Mouse (Mus musculus) cerebellum, adult 9-11 months (tissue): ENCODE results near the gene Uqcc2.

Experiments
- DNase-seq: peaks from one replicate; pipeline ENCODE4 v3.0.0; 2022

The Uqcc2 gene

DNA sequence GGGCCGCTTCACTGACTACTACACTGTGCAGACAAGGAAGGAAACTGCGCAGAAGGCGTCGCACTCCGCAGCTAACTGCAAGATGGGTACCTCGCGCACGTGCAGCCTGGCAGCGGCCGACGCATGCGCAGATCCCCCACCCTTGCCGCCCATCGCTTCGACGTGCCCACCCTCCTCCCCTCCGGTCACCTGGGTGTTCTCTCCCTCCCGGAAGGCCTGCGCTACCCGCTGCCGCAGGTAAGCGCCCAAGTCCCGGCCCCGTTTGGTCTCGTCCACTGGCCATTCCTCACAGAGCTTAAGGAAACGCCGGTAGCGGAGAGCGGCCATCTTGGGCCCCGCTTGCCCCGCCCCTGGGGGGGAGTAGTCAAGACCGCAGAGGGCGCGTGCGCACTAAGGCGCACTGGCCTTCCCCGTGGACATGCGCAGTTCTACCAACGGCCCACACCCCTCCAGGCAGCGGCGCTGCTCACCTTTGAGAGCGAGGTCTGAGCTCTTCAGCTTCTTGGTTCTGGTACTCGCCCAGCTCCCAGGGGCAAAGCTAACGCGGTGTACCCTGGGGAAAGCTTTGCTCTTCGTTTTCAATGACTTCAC lies at the start of gene Uqcc2:
Gene Uqcc2, minus strand, starts transcription at position 366 of the 591 bp plus-strand sequence.
- peak; percentile 98 for DNase-seq

DNA sequence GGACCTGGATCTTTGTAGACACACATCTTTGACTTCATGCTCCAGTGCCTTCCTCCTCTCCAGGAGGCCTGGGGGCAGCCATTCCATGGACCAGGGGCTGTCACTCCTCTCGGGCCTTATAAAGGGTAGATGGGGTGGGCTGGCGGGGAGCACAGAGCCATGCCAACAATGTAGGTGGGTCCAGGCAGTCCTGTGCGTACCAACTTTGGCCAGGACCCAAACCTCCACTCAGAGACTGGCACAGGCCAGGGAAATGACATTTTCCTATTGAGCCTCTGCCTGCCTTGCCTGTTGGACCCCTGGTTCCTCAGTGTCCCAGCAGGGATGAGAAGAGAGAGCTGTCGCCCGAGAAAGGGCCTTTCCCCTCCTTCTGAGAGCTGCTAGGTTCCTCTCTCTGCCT lies 48.7 kb upstream of the Uqcc2 start:
- DNase-seq: no peak

DNA sequence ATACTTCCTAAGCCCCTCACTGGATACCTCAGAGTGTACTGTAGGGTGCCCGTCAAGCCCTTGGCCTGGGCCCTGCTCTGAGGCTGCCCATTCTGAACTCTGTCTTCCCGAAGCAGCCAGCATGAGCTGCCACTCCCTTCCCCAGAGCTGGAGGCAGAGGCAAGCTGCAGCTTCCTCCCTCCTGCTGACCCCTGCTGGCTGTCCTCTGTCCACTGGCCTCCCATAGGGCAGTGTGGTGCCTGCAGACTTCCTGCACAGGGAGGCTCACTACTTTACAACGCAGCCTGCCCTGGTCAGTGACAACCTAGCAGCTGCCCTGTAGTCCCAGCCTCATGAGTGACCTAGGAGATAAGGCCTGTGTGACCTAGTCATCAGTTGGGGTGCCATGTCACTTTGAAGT lies 48.0 kb upstream of the Uqcc2 start:
- no peak for DNase-seq

GRCm38 (mm10) chr17:27179681-27180280 lies 46.1 kb upstream of the Uqcc2 start:
- DNase-seq: no peak

DNA sequence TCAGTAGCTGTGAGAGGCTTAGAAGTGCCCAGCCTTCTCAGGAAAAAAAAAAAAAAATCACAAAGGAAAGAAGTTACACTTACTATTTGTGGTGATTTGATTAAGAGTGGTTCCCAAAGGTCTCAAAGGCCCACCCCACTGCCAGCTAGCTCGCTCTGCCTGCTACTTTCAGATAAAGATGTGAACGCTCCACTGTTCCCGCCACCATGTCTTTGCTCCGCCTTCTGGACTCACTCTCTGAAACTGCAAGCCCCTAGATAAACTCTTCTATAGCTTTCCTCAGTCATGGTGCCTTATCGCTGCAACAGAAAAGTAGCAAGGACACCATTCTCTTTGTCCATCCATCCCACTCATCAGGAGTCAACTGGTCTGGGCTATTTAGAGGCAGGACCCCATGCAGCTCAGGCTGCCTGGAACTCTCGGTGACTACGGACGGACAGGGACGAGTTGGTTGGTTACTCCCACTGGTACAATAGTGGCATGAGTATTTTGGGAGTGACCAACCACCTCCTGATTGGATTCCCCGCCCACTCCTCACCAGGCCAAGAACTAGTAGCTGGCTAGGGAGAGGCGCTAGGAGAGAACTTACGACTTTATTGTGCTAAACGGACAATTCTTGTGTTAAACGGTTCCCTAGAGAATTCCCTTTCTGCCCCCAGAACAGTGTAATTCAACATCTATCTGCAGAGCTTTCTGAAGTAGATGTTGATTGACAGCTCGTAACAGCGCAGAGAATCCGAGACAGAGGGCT lies 44.9 kb upstream of the Uqcc2 start:
- DNase-seq: no peak

DNA sequence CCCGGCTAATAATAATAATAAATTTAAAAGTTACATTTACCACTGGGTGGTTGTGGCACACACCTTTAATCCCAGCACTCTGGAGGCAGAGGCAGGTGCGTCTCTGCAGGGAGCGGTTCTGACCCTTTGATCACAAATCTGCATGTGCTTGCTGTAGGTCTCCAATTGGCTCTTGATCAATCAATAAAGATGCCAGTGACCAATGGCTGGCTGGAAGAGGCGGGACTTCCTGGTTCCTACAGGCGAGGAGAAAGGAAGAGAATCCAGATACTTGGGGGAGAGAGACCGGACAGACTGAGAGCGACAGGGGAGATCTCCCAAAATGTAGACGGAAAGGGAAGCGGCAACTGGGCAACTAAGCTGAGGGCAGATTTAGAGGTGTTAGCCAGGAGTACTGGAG lies 44.3 kb upstream of the Uqcc2 start:
- DNase-seq: no peak

DNA sequence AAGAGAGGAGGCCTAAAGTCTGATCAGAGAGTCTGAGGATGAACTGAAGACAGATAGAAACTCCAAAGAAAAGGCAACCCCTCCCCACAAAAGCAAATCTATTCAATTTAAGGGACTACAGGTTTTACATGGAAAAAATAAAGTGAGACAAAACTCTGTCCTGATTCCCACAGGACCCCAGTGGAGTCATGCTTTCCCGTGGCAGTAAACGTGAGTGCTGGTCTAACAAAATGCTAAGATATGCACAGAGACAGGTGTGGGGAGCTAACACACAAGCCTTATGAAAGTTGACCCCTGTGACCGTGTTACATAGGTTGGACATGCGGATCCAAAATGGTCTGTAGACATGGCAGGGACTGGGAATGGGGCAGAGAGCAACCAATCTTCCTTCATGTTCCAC lies 43.0 kb upstream of the Uqcc2 start:
- no peak for DNase-seq

DNA sequence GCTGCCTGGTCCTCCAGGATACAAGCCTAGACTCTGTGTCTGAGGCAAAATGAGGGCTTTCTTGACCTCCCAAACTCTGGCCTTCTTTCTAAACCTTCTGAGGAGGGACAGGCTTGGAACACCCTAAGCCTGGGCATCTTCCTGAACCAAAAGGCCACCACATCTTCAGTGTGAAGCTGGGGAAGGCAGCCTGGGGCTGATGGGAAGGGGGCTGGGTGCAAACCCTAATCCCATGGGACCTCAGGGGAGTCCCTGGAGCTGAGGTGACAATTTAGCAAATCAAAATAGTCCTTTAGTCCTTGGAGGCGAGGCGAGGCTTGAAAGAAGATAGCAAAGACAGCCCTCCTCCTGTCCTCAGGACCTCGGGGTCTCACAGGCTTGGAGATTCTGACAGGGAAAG lies 42.6 kb upstream of the Uqcc2 start:
- no peak for DNase-seq

GRCm38 (mm10) chr17:27175196-27175874 lies 41.6 kb upstream of the Uqcc2 start:
- no peak for DNase-seq

DNA sequence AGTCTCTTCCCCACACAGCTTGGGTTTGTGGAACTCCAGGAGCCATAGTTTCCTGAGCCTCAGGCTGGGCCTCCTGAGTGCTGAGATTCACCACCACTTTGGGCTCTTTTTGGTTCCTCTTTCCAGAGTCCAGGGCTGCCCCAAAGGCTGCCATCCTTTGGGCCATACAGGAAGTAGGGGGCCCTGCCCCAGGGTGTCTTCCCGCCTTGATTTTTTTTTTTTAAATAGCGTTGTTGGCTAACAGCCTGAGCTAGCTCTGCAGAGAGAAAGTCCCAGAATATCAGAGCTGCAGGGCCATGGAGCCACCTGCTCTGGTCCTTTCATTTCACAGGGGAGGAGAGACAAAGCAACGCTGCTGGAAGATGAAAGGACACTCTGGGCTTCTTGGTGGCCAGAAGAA lies 40.0 kb upstream of the Uqcc2 start:
- no peak for DNase-seq

DNA sequence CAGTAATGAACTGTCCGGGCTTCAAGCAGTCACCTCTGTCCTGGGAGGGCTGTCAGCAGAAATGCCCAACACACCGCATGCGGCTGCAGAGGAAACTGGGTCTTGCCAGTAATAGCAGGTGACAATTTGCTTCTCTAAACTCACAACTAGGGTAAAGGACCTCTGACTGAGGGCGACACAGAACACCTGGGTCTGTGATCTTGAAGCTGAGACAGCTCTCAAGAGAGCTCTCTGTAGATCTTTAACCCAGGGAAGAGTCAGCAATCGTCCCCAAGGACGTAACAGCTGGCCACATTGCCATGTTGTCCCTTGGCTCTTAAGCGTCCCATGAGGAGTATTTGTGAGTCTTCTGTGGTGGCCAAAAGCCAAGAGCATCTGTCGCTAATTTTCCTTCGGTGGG lies 38.7 kb upstream of the Uqcc2 start:
- DNase-seq: no peak

GRCm38 (mm10) chr17:27171121-27171520 lies 37.4 kb upstream of the Uqcc2 start:
- no peak for DNase-seq

DNA sequence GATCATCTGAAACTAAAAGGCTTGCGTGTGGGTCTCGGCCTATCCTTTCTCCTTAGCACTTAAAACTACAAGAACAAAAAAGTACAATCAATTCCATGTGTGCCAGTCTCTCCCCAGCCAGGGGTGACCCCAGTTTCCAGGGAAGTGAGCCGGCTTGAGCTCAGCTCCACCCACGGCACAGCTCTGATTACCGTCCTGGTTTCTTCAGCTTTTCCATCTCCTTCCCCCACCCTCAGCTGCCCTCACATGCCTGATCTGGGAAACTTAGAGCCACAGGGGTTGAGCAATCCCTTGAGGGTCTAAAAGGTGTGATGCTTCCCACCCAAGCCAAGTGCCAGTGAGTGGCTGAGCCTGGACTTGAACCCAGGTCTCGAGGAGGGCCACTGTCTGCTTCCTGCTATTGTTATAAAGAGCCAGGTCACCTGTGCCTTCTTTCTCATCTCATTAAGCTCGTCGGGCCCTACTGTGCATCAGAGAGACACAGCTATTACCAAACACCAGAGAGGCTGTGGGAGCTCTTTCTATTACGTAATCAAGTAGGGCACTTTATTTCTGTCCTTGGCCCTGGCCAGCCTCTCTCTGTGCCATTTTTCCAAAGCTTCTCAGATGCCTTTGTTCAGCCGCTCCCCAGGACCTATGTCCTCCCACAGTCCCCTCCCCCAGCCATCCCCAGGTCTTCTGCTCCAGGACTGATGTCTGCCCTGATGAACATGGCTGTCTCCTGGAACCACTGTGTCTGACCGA lies 36.4 kb upstream of the Uqcc2 start:
- peak; percentile 49 for DNase-seq

- DNase-seq: no peak
These were observed 34.9 kb upstream of the Uqcc2 start for GRCm38 (mm10) chr17:27168569-27168968.

DNA sequence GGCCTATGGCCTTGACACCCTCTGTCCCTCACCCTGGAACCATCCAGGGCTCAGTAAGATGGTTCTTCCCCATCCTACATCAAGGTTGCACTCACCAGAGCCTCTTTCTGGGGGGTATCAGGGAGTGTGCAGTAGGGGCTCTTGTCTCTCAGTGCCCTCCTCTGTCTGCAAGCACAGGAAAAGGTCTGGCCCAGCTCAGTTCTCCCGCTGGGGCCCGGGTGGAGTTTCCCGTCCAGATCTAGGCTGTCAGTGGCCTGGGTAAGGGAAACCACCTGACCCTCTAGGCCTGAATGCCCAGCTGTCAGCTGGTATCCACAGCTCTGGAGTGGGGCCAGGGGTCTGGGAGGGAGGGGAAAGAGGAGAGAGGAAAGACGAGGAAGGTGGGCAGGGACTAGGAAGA lies 33.8 kb upstream of the Uqcc2 start, which contains the start of gene Ip6k3:
Gene Ip6k3, minus strand, starts transcription at position 251 of the 400 bp plus-strand sequence.
- DNase-seq: no peak

- DNase-seq: no peak
These were observed 33.2 kb upstream of the Uqcc2 start for GRCm38 (mm10) chr17:27166901-27167300.

GRCm38 (mm10) chr17:27165054-27165773 lies 31.5 kb upstream of the Uqcc2 start:
- DNase-seq: peak; percentile 53

DNA sequence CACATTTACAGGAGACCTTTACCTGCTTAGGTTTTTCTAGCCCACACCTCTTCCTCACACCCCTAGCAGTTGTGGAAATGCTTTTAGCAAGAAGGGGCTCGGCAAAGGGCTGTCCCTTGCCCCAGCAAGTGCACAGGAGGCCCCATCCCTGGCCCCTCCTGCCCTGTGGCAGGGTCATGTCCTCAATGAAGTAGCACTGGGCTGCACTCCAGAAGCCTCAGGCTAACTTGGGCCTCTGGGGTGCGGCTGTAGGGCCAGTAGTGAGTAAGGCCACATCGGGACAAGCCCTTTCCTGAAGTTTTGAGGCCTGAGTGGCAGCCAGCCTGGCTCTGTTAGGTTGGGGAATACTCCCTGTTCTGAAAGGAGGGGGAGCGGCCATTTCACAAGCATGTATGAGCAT lies 27.2 kb upstream of the Uqcc2 start:
- no peak for DNase-seq

DNA sequence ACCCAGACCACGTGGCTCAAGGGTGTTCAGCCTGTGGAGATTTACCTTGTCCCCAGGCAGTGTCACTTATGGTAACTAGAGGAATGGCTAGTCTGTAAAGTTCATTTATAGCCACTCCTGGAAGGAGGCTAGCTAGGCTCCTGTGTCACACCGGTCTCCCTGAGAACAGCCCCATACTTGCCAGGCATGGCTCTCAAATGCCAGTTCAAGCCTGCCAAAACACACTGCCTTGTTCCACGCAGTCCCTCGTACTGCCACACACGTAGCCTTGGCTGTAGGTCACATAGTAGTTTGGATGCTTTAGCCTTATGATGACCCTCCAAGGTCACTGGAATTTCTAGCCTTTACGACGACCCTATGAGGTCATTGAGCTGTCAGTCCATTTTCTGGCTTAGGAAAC lies 25.5 kb upstream of the Uqcc2 start:
- DNase-seq: no peak

GRCm38 (mm10) chr17:27158439-27158838 lies 24.7 kb upstream of the Uqcc2 start:
- DNase-seq: no peak

- DNase-seq: no peak
These were observed 22.0 kb upstream of the Uqcc2 start for GRCm38 (mm10) chr17:27155752-27156151.

- DNase-seq: no peak
These were observed 21.2 kb upstream of the Uqcc2 start for GRCm38 (mm10) chr17:27154881-27155280.
